Mouse (Mus musculus): Measurements from ENCODE around the gene Gpr176. TPM values are rescaled to one million over a fixed set of nuclear protein-coding genes. Genes with fewer than 3 reads are reported as not detected.
A peak's percentile ranks its signal among the peaks of the same experiment; 100 is the strongest.
"Not testable (repeated sequence)": the region's sequence is repeated elsewhere in the genome, so short reads cannot be mapped to it uniquely, and the experiment has no call there.

Gpr176 gene
- total RNA-seq, 2 experiments from 2014 or later: 9.5 to 10.0 TPM

DNA sequence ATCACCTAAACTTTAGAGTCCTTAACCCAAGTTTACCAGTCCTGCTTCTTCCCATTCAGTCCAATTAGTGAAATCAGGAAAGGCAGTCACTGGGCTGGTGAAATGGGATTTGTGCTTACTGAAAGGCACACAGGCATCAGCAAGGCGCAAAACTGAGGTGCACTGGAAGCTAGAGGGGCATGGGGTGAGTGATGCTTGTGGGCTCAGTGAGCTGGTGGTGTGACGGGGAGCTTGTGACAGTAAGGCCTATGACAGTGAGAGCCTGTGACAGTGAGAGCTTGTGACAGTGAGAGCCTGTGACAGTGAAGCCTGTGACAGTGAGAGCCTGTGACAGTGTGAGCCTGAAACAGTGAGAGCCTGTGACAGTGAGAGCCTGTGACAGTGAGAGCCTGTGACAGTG, 71.6 kb downstream of the Gpr176 start:
- no peak for DNase-seq (ENCODE audit: low spot score in 2 of 2)

DNA sequence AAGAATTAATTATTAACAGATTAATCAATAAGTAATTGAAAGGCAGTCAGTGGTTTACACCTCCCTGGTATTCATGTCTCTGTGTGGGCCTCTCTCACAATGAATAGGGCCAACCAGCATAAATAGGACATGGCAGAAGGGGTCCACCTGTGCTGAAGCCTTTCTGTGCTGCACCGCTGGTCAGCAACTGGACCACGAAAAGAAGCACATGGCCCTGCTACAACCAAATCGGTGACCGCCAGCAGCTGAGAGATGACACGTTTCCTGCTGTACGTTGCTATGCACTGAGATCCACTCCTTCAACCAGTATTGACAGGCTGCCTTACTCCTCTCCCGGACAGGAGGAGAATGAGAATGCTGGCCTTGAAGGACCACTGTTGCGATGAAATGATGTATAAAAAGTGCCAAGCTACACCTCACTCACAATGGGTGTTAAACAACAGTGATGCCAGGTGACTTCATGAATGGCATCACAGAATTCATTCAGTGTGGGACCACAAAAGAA, 72.1 kb downstream of the Gpr176 start:
- no peak for DNase-seq (ENCODE audit: low spot score in 2 of 2)

- DNase-seq (ENCODE audit: low spot score in 2 of 2): no peak
Observed at GRCm38 (mm10) chr2:118299981-118300380, 73.2 kb downstream of the Gpr176 start.

GRCm38 (mm10) chr2:118298601-118299000, 74.6 kb downstream of the Gpr176 start:
- DNase-seq (ENCODE audit: low spot score in 2 of 2): no peak

GRCm38 (mm10) chr2:118297966-118298365, 75.3 kb downstream of the Gpr176 start:
- DNase-seq (ENCODE audit: low spot score in 2 of 2): no peak

- DNase-seq (ENCODE audit: low spot score in 2 of 2): no peak
Observed at GRCm38 (mm10) chr2:118295505-118295904, 77.7 kb downstream of the Gpr176 start.

GRCm38 (mm10) chr2:118293583-118293982, 79.6 kb downstream of the Gpr176 start:
- DNase-seq (ENCODE audit: low spot score in 2 of 2): no peak

DNA sequence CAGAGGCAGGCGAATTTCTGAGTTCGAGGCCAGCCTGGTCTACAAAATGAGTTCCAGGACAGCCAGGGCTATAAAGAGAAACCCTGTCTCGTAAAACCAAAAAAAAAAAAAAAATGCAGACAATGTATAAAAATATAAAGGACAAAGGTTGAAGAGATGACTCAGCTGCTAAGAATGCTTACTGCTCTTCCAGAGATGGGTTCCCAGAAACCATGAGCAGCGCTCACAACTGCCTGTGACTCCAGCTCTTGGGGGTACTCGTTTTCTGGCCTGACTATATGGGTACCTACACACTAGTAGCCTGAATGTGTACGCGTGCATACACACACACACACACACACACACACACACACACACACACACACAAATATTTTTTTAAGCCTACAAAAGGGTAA, 84.2 kb downstream of the Gpr176 start:
- DNase-seq (ENCODE audit: low spot score in 2 of 2): not testable (repeated sequence)

DNA sequence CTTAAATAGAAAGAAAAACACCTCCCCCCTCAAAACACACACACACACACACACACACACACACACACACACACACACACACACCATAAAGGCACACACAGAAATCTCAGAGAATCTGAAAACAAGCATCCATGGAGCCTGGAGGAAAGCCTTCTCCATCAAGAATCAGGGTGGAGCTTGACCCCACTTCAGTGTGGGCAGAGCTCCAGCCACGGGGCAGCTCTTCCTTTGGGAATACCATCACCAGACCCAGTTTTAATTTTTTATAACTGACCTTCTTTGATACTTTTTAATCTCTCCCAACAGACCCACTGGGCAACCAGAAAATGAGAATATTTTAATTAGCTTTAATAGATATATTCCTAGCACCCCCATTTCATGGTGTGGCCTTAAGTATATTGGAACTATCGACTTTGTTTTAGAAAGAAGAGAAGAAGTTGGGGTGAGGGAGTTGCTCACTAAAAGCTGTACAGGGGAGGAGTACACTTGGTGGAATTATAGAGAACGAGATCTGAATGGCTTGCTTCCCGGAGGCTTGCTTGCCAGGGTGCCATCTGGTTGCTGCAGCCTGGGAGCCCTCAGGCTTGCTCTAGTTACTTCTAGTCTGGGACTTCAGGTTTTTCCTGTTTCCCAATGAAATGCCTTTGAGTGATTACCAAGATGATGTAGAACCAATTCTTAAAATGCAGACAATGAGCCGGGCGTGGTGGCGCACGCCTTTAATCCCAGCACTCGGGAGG, 84.7 kb downstream of the Gpr176 start:
- no peak for DNase-seq (ENCODE audit: low spot score in 2 of 2)

DNA sequence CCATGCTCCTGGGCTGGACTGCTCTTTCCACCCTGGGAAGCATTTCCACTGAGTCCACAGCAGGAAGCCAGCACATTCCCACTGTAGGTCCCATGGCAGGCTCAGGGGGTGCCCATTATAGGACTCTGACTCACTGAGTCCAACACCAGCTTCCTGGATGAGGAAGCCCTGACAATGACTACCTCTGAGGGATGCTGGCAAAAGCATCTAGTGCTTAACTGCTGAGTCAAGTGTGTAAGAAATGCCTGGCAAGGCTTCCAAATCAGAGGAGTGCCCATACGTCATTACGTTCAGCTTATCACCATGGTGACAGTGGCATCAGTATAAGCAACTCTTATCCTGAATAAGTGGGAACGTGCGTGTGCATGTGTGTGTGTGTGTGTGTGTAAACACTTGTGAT, 85.5 kb downstream of the Gpr176 start:
- DNase-seq (ENCODE audit: low spot score in 2 of 2): no peak

DNA sequence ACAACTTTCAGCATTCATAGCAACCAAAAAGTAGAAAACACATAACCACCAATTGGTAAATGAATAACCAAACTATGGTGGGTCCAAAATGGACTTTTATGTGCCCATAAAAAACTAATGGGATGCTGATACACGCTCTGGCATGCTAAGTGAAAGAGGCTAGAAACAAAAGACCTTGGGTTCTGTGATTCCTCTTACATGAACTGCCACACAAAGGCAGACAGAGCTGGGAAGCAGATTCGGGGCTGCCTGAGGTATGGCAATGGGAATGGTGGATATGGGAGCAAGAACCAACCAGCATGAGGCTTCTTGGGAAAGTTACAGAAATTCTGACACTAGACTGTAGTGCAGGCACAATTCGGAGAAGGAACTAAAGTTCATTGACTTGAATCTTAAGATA, 90.8 kb downstream of the Gpr176 start:
- DNase-seq (ENCODE audit: low spot score in 2 of 2): no peak

- DNase-seq (ENCODE audit: low spot score in 2 of 2): no peak
Observed at GRCm38 (mm10) chr2:118278249-118278648, 95.0 kb downstream of the Gpr176 start.

- no peak for DNase-seq (ENCODE audit: low spot score in 2 of 2)
Observed at GRCm38 (mm10) chr2:118271606-118272005, 101.6 kb downstream of the Gpr176 start.

- no peak for DNase-seq (ENCODE audit: low spot score in 2 of 2)
Observed at GRCm38 (mm10) chr2:118270213-118270612, 103.0 kb downstream of the Gpr176 start.

- no peak for DNase-seq (ENCODE audit: low spot score in 2 of 2)
Observed at GRCm38 (mm10) chr2:118263914-118264201, 109.4 kb downstream of the Gpr176 start.

DNA sequence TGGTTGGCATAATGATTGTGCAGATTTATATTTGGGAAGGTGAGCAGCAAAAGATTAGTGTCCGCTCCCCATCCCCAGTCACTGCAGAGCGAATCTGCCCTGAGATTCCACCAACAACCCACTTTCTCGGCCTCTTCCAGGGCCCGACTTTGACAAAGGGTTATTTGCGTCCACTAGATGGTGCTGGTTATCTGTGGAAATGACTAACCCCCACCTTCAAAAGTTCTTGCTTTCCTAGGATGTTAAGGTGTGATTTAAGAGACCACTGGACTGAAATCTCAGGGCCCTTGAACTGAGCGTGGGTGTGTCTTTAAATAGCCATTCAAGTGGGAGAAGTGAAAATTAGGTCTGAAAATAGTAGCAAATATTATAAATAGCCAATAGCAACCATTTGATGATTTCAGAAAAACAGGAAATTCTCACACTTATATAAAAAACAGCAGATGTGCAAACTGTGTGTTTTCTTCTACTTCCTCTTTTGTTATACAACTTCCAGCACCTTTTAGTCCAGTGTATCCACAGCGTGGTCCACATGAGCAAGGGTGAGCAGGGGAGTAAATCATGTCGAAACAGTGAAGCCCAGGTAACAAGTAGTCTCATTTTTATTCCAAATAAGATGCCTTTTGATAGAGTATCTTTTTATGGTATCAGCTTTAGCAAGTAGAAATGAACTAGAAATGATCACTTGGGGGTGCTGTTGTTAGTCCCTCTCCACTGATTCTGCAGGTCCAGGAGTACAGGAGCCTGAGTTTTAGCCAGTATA, 109.9 kb downstream of the Gpr176 start:
- DNase-seq (ENCODE audit: low spot score in 2 of 2): peak; percentile 51 to 65

GRCm38 (mm10) chr2:118262673-118263072, 110.5 kb downstream of the Gpr176 start:
- peak; percentile 60 to 70 for DNase-seq (ENCODE audit: low spot score in 2 of 2)

DNA sequence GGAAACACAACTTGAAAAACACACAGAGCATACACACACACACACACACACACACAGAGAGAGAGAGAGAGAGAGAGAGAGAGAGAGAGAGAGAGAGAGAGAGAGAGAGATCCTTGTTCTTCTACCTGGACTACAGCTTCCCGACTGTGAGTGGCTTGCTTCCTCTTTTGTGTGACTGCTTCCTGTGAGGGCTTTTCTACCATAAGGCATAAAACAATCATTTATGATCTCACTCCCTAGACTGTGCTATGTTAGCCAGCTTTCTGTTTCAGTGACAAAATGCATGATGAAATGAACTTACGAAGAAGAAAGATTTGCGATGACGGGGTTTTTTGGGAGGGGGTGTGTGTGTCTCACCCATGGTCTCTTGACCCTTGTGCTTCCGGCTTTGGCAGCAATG, 113.5 kb downstream of the Gpr176 start:
- DNase-seq (ENCODE audit: low spot score in 2 of 2): no peak

GRCm38 (mm10) chr2:118257094-118257493, 116.1 kb downstream of the Gpr176 start:
- DNase-seq (ENCODE audit: low spot score in 2 of 2): no peak

DNA sequence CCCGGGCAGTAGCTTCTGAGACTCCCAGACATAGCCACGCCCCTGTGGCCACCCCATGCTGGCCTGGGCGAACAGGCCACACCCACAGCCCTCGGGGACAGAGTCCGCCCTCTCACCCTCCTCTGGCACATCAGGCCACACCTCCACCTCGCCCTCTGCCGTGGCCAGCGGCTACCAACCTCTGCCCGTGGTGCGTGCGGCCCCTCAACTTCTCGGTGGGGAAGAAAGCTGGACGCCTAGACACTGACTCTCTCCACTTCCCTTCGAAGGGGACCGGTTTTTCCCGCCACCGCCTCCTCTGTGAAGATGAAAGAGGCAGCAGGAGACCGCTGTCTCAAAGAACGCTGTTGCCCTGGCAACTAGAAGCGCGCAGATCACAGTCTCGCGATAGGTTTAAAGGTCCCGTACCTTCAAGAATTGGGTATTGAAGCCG, 116.6 kb downstream of the Gpr176 start, which contains the start of gene Fsip1:
Gene Fsip1 (minus strand): TSS at position 346 of the 433 bp plus-strand sequence.
- DNase-seq (ENCODE audit: low spot score in 2 of 2): peak; percentile 37 to 50

- DNase-seq (ENCODE audit: low spot score in 2 of 2): no peak
Observed at GRCm38 (mm10) chr2:118254516-118254915, 118.7 kb downstream of the Gpr176 start.

DNA sequence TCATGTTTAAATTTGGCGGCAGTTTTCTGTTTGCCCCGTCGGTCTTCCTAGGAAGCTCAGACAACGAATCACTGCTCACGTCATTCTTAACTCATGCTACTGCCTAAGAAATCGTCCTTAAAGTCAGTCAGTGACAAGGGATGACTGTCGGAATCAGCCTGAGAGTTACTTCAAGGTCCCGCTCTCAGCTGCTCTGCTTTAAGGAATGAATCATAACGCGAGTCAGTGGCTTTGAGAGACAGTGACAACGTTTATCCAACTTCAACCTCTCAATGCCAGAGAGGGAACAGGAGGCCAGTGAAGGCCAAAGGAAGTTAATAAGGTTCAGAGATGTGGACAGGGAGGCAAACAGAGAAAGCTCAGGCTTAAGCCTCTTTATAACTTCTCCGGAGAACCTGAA, 124.3 kb downstream of the Gpr176 start:
- DNase-seq (ENCODE audit: low spot score in 2 of 2): no peak
